In the genomic region with DNA sequence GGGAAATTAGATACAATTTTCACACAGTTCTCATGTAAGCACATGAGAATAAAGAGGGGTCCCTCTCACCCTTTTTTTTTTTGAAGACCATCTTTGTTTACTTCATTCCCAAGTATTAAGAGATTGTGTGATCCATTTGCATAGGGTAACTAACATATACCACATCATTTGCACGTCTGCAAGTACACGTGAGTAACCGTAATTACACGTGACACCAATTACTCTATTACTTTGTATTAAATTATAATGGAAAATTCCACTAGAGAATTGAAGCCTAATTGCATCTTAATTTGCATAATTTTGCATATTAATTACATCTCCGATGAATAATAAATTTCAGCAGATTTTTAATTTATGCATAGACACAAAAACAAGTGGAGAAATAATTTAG, we compare ENCODE assay signal across 27 mouse cellular contexts.
A peak's percentile ranks its signal among the peaks of the same experiment; 100 is the strongest.
DNase-seq lines count a peak whose midpoint lies in the region; ATAC-seq lines count a peak whose summit lies in the region.
"Had no signal": no experiment of that assay in that cellular context is flagged by ENCODE, and none has a peak within 500 bp of the region (broad histone marks: within the 10 kb centered on the region; RNA-seq: fewer than 3 reads in every experiment).

No protein-coding gene starts in this region.

- H3K9me3 ChIP-seq in forebrain, embryonic 13.5 days (replicated peaks), result no peaks in the 10 kb centered on the region
- H3K9me3 ChIP-seq in forebrain, embryonic 10.5 days, result no peaks in the 10 kb centered on the region
- H3K9me3 ChIP-seq in hindbrain, embryonic 14.5 days (ENCODE audit: control insufficient read depth, low read length), result no peaks in the 10 kb centered on the region
- no peaks in the 10 kb centered on the region for H3K9me3 ChIP-seq in hindbrain, embryonic 12.5 days (replicated peaks)
- no peaks in the 10 kb centered on the region for H3K9me3 ChIP-seq in neural tube, embryonic 13.5 days
- no peaks in the 10 kb centered on the region for H3K9me3 ChIP-seq in neural tube, embryonic 15.5 days (replicated peaks)
- H3K9me3 ChIP-seq in forebrain, embryonic 15.5 days, result no peaks in the 10 kb centered on the region
- H3K9me3 ChIP-seq: heart, embryonic 12.5 days; heart, embryonic 15.5 days had no signal

- H3K4me1 ChIP-seq in forebrain, embryonic 13.5 days, result peaks cover 19% of the 10 kb centered on the region
- H3K4me1 ChIP-seq in forebrain, embryonic 10.5 days, result peaks cover 12% of the 10 kb centered on the region
- H3K4me1 ChIP-seq in hindbrain, embryonic 14.5 days (replicated peaks; ENCODE audit: control insufficient read depth, insufficient read depth, low read length), result peaks cover 14% of the 10 kb centered on the region
- peaks cover 8% of the 10 kb centered on the region for H3K4me1 ChIP-seq in hindbrain, embryonic 12.5 days
- H3K4me1 ChIP-seq in neural tube, embryonic 13.5 days (replicated peaks), result peaks cover 19% of the 10 kb centered on the region
- H3K4me1 ChIP-seq in neural tube, embryonic 15.5 days, result peaks cover 14% of the 10 kb centered on the region
- peaks cover 20% of the 10 kb centered on the region for H3K4me1 ChIP-seq in forebrain, embryonic 15.5 days
- H3K4me1 ChIP-seq: heart, embryonic 12.5 days; heart, embryonic 15.5 days had no signal

- no peak overlapping the region for H3K4me2 ChIP-seq in forebrain, embryonic 13.5 days
- H3K4me2 ChIP-seq in hindbrain, embryonic 14.5 days (replicated peaks), result no peak overlapping the region
- H3K4me2 ChIP-seq in hindbrain, embryonic 12.5 days (replicated peaks), result no peak overlapping the region
- H3K4me2 ChIP-seq in neural tube, embryonic 13.5 days, result no peak overlapping the region
- H3K4me2 ChIP-seq in neural tube, embryonic 15.5 days, result no peak overlapping the region
- no peak overlapping the region for H3K4me2 ChIP-seq in forebrain, embryonic 15.5 days (replicated peaks)
- H3K4me2 ChIP-seq: heart, embryonic 12.5 days; heart, embryonic 15.5 days had no signal

- DNase-seq in forebrain, embryonic 10.5 days (ENCODE audit: extremely low spot score, low spot score), result no peak
- peak; percentile 41 for DNase-seq in hindbrain, embryonic 14.5 days (ENCODE audit: low spot score)
- no peak for DNase-seq in cerebellum, postnatal 4 days (ENCODE audit: low spot score in 2 of 2)
- DNase-seq: adrenal gland, postnatal 10 days; adrenal gland, postnatal 36 days; B cell, adult 2 months; cerebellum, adult 11 months; cerebellum, adult 2 months; cerebellum, postnatal 36 days; gastrocnemius, postnatal 25 days; heart, adult 18-20 months; heart, postnatal 10 days; heart, postnatal 36 days; kidney, adult 18-20 months had no signal

- no peaks in the 10 kb centered on the region for H3K36me3 ChIP-seq in forebrain, embryonic 13.5 days (ENCODE audit: poor library complexity, severe bottlenecking)
- H3K36me3 ChIP-seq in forebrain, embryonic 10.5 days (replicated peaks), result no peaks in the 10 kb centered on the region
- H3K36me3 ChIP-seq in hindbrain, embryonic 14.5 days (replicated peaks; ENCODE audit: control insufficient read depth, insufficient read depth), result no peaks in the 10 kb centered on the region
- H3K36me3 ChIP-seq in hindbrain, embryonic 12.5 days, result no peaks in the 10 kb centered on the region
- H3K36me3 ChIP-seq in neural tube, embryonic 13.5 days, result no peaks in the 10 kb centered on the region
- no peaks in the 10 kb centered on the region for H3K36me3 ChIP-seq in neural tube, embryonic 15.5 days
- H3K36me3 ChIP-seq in forebrain, embryonic 15.5 days, result no peaks in the 10 kb centered on the region
- H3K36me3 ChIP-seq: G1E; heart, embryonic 12.5 days; heart, embryonic 15.5 days had no signal

- no peaks in the 10 kb centered on the region for H3K27me3 ChIP-seq in forebrain, embryonic 13.5 days
- no peaks in the 10 kb centered on the region for H3K27me3 ChIP-seq in forebrain, embryonic 10.5 days (ENCODE audit: poor library complexity, severe bottlenecking)
- no peaks in the 10 kb centered on the region for H3K27me3 ChIP-seq in hindbrain, embryonic 14.5 days (ENCODE audit: control insufficient read depth, insufficient read depth, low read length)
- H3K27me3 ChIP-seq in hindbrain, embryonic 12.5 days, result no peaks in the 10 kb centered on the region
- no peaks in the 10 kb centered on the region for H3K27me3 ChIP-seq in neural tube, embryonic 13.5 days
- no peaks in the 10 kb centered on the region for H3K27me3 ChIP-seq in neural tube, embryonic 15.5 days (replicated peaks)
- no peaks in the 10 kb centered on the region for H3K27me3 ChIP-seq in forebrain, embryonic 15.5 days
- H3K27me3 ChIP-seq: CH12.LX; heart, embryonic 12.5 days; heart, embryonic 15.5 days had no signal

- peak; percentile 52 for ATAC-seq in forebrain, embryonic 13.5 days
- ATAC-seq in hindbrain, embryonic 14.5 days (ENCODE audit: low FRiP score), result peak; percentile 48; the same call in 1 of the 2 replicates
- no peak for ATAC-seq in hindbrain, embryonic 12.5 days (ENCODE audit: low FRiP score)
- peak; percentile 25; the same call in 1 of the 2 replicates for ATAC-seq in neural tube, embryonic 13.5 days (ENCODE audit: low read depth)
- ATAC-seq in neural tube, embryonic 15.5 days (ENCODE audit: low FRiP score), result no peak
- ATAC-seq in forebrain, embryonic 15.5 days (replicated peaks), result peak; percentile 21; the same call in 1 of the 2 replicates
- ATAC-seq: hindbrain, postnatal 0 days; inflammation-experienced regulatory T-cells, adult 6 months; intestine, embryonic 16.5 days; Patski had no signal

- no peak overlapping the region for H3K9ac ChIP-seq in forebrain, embryonic 13.5 days
- no peak overlapping the region for H3K9ac ChIP-seq in hindbrain, embryonic 14.5 days
- no peak overlapping the region for H3K9ac ChIP-seq in hindbrain, embryonic 12.5 days
- no peak overlapping the region for H3K9ac ChIP-seq in neural tube, embryonic 13.5 days
- H3K9ac ChIP-seq in neural tube, embryonic 15.5 days (replicated peaks), result no peak overlapping the region
- H3K9ac ChIP-seq in forebrain, embryonic 15.5 days (replicated peaks), result no peak overlapping the region
- H3K9ac ChIP-seq: heart, embryonic 12.5 days; heart, embryonic 15.5 days had no signal

- no peak overlapping the region for H3K27ac ChIP-seq in forebrain, embryonic 13.5 days
- H3K27ac ChIP-seq in forebrain, embryonic 10.5 days, result no peak overlapping the region
- 0 out of 2 replicates have a peak overlapping the region, but pooled peaks have one; percentile 38 for H3K27ac ChIP-seq in hindbrain, embryonic 14.5 days
- H3K27ac ChIP-seq in hindbrain, embryonic 12.5 days, result no peak overlapping the region
- H3K27ac ChIP-seq in neural tube, embryonic 13.5 days (replicated peaks), result no peak overlapping the region
- H3K27ac ChIP-seq in neural tube, embryonic 15.5 days (replicated peaks), result no peak overlapping the region
- no peak overlapping the region for H3K27ac ChIP-seq in forebrain, embryonic 15.5 days (replicated peaks)
- H3K27ac ChIP-seq: heart, embryonic 15.5 days; hindbrain, postnatal 0 days had no signal

- H3K4me3 ChIP-seq in forebrain, embryonic 13.5 days, result no peak overlapping the region
- H3K4me3 ChIP-seq in forebrain, embryonic 10.5 days, result no peak overlapping the region
- H3K4me3 ChIP-seq in hindbrain, embryonic 14.5 days (replicated peaks; ENCODE audit: low read length), result no peak overlapping the region
- no peak overlapping the region for H3K4me3 ChIP-seq in hindbrain, embryonic 12.5 days
- H3K4me3 ChIP-seq in neural tube, embryonic 13.5 days, result no peak overlapping the region
- H3K4me3 ChIP-seq in neural tube, embryonic 15.5 days (replicated peaks), result no peak overlapping the region
- no peak overlapping the region for H3K4me3 ChIP-seq in forebrain, embryonic 15.5 days
- H3K4me3 ChIP-seq: heart, embryonic 12.5 days; heart, embryonic 15.5 days had no signal

- WGBS in forebrain, embryonic 13.5 days, result 45% methylated on average over 5 of the region's 5 CpGs
- 85% methylated on average over 5 of the region's 5 CpGs for WGBS in forebrain, embryonic 10.5 days
- WGBS in hindbrain, embryonic 14.5 days, result 57% methylated on average over 5 of the region's 5 CpGs
- 72% methylated on average over 5 of the region's 5 CpGs for WGBS in hindbrain, embryonic 12.5 days
- 56% methylated on average over 5 of the region's 5 CpGs for WGBS in neural tube, embryonic 13.5 days
- WGBS in neural tube, embryonic 15.5 days, result 52% methylated on average over 5 of the region's 5 CpGs
- 23% methylated on average over 5 of the region's 5 CpGs for WGBS in forebrain, embryonic 15.5 days

Comparison
In these comparisons a context has a peak if more than half of its experiments do, and no peak if none do; other contexts are left out.
1. ATAC-seq: peak in forebrain, embryonic 13.5 days (single experiment), hindbrain, embryonic 14.5 days (single experiment), neural tube, embryonic 13.5 days (single experiment) and forebrain, embryonic 15.5 days (single experiment); none in hindbrain, embryonic 12.5 days (single experiment) and neural tube, embryonic 15.5 days (single experiment).